Mouse (Mus musculus): Measurements from ENCODE around the gene Prss38.
"Not testable (repeated sequence)": the region's sequence is repeated elsewhere in the genome, so short reads cannot be mapped to it uniquely, and the experiment has no call there.

The Prss38 gene

DNA sequence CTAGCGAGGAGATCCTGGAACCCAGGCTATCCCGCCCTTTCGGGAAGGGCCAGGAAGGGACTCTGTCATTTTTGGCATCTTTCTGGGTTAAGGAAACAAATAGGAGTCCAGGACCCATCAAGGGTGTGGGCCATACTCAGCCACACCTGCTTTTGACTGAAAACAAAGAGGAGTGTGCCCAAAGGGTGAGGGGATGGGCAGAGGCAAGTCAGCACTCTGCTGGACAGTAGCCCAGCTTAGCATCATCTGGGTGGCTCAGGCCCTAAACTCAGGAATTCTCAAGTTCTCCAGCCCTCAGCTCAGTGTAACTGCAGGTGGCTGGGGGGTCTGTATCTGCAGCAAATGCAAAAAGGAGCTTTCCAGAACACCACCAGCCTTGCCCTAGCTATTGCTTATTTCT, 2.5 kb upstream of the Prss38 start:
- DNase-seq (ENCODE audit: low spot score in 2 of 2) = no peak

DNA sequence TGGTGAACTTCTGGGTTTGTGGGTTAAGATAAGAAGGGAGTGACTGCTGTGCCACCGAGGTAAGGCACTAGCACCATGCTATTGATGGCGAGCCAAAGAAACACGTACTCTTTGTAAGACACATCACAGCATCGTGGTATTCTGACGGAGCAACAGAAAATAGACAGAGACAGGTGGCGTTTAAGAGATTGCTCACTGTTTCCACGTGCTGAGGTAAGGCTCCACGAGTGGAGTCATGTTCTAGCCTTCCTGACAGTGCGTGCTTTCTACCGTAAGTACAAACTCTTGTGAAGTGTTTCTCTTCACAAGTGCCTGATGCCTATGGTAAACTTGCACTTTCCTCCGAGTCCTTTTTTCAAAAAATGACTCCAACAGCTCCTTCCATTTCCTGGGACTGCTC, 5.6 kb downstream of the Prss38 start:
- DNase-seq (ENCODE audit: low spot score in 2 of 2) = no peak

DNA sequence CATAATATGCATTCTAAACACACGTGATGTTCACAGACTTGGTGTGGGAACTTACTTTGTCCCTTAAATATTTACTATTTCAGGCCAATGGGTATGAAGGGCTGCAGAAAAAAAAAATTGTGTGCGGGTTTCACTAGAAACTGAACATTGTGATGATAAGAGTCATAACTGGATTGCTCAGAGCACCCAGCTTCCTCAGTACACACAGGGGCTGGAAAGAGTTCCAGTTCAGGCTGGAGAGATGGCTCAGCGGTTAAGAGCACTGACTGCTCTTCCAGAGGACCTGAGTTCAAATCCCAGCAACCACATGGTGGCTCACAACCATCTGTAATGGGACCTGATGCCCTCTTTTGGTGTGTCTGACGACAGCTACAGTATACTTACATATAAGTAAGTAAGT, 7.5 kb downstream of the Prss38 start:
- not testable (repeated sequence) for DNase-seq (ENCODE audit: low spot score in 2 of 2)

DNA sequence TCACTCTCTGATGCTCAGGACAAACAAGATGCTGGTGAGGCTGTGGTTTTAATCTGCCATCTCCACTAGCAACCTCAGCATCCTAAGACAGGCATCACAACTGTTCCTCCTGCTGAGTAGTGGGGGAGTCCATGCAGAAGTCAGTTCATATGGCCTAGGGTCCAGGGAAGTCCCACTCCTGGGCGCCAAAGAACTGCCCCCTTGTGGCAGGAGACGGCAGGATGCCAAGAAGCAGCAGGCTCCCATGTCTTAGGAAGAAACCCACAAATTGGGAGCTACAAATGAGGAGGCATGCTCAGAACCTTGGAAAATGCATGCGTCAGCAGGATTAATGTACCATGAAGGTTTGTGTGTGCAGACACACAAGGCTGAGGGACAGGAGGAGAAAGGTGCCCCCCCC, 8.8 kb downstream of the Prss38 start:
- no peak for DNase-seq (ENCODE audit: low spot score in 2 of 2)

DNA sequence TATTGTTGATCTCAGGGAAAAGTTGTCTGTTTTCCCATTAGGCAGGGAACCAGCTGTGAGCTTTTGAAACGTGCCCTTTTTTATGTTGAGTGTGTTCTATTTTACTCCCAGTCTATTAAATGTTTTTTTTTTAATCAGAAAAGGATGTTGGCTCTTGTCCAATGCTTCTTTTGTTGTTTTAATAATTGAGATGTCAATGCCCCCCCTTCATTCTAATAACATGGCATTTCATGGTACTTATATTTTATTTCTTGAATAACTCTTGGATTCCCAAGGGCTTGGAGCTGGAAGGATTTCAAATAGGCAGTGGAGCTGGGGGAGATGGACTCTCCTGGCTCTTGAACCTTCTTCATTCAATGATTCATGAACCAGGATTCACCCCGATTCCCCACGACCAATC, 9.4 kb downstream of the Prss38 start:
- DNase-seq (ENCODE audit: low spot score in 2 of 2) = no peak

DNA sequence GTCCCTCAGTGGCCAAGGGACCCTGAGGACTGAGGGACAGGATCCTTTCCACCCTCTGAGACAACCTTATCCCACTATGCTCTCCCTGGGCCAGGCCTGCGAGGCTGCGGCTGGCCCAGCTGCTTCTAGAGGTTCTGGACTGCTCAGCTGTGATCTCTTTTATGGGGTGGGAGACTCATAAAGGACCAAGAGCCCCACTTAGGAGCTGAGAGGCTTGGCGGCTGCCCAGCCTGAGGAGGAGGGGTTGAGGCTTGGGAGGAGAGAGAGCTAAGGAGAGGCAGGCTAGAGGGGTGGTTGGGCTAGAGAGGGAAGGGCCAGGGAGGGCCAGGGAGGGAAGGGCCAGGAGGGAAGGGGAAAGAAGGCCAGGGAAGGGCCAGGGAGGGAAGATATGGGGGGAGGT, 11.0 kb downstream of the Prss38 start:
- DNase-seq (ENCODE audit: low spot score in 2 of 2) = peak; percentile 62 to 73

DNA sequence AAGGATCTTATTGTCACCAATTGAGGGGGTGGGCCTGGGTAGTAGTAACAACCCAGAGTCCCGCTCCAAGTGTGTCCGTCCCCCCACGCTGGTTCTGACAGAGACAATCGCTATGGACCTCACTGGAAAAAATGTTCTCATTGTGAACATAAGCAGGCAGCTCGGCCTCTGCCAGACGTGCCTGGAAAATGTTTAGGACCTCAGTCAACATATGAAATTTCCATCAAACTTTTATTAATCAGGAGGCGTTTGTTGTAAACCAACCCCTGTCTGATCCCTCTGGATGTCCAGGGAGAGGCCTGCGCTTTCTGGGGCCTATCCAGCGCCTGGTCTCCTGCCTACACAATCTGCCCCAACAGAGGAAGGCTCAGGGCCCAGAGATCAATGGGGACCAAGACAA, 11.4 kb downstream of the Prss38 start:
- DNase-seq (ENCODE audit: low spot score in 2 of 2) = no peak

DNA sequence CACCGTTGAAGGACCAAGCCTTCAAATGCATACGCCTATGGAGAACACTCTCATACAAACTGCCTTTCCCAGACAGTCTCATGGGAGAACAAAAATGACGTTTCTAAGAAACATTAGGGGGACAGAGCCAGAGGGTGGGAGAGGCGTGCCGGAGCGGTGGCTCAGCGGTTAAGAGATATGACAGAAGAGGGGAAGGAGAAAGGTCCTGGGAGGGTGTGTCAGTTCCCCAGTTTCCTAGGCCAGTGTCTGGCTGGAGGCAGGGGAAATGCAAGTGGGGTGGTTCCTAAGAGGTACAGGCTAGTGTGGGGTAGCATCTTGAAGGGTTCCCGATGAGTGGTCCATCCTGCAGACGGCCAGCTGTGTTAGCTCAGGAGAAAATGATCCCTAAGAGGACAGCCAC, 14.2 kb downstream of the Prss38 start:
- DNase-seq (ENCODE audit: low spot score in 2 of 2) = no peak

DNA sequence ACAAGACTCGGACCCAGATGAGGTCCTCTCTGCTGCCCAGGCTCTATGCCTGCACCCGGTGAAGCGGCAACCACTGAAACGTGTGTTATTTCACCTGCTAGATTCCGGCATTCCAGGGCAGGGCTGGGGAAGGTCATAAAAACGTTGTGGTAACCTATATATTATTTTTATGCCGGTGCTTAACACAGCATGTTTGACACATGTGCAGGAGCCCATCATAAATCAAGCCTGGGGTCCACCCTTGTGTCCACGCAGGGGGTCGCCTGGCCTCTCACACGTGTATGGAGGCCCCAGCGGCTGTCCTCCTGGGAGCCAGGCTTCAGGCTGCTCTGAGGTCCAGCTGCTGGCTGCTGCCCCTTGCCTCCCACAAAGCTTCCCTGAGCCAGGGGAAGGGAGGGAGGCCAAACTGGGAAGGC, 18.6 kb downstream of the Prss38 start:
- DNase-seq (ENCODE audit: low spot score in 2 of 2) = peak in 1 of 2 experiments; percentile 58

DNA sequence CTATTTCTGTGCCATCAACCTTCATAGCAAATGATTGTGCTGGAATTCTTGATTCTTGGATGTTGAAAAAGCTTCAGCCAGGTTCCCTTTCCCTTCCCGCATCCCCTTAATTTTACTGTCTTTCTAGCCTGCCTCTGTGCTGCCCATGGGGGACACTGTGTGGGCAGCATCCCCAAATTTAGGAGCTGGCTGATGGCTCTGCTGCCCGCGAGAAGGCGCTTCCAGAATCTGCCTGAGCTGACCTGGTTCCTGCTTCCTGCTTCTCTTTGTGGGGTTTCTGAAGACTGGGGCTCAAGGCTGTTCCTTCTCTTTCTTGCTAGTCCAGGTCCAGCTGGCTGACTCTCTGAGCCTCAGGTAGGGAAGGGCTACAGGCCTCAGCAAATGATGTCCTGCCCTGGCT, 20.7 kb downstream of the Prss38 start:
- DNase-seq (ENCODE audit: low spot score in 2 of 2) = no peak

DNA sequence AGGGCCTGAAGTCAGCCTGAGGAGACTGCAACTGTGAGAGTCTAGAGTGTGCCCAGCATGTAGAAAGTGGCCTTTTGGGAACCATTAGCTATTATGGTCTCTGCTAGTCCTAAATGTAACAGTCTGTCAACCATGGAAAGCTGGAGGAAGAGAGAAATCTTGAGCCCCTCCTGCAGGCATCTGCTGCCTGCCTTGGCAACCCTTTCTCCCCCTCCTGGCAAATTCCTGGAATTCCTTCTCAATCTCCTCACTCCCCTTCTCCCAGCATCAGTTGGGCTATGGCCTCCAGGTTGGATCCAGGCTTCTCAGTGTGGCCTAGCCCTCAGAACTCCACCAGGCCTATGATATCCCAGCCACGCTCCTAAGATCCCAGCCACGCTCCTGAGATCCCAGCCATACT, 25.1 kb downstream of the Prss38 start:
- DNase-seq (ENCODE audit: low spot score in 2 of 2) = no peak

DNA sequence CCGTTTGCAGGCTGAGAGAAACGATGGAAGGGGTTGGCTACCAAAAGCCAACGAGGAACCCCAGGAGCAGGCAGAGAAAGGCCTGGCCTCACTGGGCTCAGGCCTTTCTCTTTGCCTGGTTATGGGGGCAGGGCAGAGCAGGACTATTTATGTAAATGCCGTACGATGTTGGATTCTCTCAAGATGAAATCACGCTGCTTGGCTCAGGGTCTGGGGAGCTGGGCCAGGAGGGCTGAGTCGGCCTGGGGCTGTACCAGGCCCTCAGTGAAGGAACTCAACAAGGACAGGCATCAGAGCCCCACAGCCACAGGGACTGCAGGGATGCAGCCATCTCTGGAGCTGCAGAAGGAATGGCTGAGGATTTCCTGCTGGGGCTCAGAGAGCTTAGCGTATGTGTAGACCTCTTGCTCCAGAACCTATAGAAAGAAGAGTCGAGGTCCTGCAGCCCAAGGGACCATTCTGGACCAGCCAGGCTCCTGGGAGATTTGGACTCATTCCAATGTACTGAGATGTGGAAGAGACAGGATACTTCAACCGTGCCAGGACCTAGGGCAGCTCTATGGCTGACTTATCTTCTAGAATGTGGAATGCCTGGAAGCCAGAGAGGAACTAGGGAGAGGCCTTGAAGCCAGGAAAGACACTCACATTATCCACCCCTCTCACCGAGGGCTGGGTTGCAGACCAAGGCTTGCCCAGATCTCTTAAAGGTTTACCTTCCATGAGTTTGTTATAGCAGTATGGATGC, 29.1 kb downstream of the Prss38 start:
- peak; percentile 77 to 82 for DNase-seq (ENCODE audit: low spot score in 2 of 2)

DNA sequence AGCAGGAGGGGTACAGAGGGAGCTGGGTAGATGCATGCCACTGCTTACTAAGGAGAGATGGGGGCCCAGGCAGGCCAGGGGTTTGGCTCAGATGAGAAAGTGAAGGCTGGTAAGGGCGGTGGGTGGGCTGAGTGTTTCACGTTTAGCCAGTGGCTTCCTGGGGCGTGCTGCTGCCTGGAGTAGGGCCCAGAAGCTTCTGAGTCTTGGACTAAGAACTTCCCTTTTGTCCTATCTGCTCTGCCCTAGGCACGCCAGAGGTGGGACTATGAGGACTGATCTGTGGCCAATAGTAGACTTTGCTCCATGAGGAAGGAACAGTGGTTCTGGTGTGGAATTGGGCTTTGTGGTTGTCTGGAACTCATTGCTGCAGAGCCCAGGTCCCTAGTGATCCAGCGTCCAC, 32.5 kb downstream of the Prss38 start:
- no peak for DNase-seq (ENCODE audit: low spot score in 2 of 2)

DNA sequence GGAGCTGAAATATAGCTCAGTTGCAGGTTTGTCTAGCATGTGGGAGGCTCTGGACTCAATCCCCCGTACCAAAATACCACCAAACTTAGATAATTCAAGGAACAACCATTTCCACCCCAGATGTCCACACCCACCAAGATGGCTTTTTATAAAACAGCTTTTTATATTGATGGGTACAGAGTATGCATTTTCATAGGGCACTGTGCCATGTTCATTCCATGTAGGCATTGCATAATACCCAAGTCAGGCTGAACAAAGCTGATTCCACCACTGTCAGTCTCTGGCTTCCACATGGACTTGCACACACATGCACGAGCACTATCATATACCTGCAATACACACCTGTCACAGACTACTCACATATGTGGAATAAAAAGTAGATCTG, 36.7 kb downstream of the Prss38 start:
- no peak for DNase-seq (ENCODE audit: low spot score in 2 of 2)

DNA sequence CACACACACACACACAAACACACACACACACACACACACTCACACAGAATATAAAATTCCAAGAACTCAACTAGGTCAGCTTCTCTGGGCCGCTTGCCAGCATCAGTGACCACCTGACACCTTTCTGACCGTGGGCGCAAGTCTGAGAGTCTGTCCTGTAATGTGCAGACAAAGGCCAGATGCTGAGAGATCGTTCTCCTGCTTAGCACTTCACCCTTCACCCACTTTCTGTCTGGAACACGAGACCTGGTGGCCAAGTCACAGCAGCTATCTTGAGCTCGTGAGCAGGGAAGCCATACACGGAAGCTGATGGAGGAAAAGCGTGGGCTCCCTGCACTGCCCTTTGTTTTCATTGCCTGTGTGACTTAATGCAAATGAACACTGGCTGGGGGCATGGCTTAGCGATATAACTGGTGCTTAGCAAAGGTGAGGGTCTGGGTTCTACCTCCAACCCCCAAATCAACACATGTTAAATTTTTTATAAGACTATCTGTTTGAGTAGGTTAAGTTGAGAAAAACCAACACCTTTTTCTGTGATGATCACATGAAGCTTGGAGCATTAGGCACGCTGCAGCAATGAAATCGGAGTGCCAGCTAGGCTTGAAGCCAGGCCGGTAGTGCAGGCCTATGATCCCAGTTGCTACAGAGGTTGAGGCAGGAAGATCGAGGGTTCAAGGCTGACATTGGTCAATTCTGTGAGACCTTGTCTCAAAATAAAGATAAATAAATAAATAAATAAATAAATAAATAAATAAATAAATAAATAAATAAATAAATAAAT, 37.3 kb downstream of the Prss38 start:
- DNase-seq (ENCODE audit: low spot score in 2 of 2) = no peak

DNA sequence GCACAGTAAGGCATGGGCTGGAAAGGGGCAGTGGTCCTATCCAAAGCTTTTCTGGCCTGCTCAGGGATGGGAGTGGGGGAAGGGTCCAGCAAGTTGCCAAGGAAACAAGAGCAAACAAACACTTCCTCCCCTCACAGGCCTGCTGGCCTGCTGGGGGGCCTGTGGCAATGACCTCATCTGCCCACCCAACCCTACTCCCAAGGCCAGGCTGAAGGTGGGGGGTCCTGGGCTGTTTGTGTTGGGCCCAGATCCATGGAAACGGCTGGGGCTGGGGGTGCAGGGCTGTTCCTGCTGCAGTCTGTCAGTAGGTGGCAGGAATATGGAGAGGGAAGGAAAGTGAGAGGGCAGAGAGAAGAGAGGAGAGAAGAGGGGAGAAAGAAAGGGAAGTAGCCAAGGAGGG, 39.1 kb downstream of the Prss38 start:
- DNase-seq (ENCODE audit: low spot score in 2 of 2) = peak in 1 of 2 experiments; percentile 43

DNA sequence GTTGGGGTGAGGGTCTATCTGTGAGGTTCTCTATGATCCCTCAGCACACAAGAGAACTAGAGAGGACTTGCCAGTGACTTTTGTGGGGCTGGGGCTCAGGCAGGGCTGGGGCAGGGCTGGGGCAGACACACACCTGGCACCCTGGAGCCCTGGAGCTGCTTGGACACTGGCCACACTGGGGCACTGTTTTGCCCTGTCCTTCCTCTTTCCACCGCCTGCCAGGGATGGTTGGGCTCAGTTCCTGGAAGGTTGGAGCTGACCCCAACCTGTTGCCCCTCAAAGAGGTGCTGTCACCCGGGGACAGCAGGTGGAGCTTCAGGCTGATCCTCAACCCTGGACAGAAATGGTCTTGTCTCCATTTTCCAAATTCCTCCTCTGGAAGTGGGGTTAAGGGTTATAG, 39.5 kb downstream of the Prss38 start:
- DNase-seq (ENCODE audit: low spot score in 2 of 2) = no peak

DNA sequence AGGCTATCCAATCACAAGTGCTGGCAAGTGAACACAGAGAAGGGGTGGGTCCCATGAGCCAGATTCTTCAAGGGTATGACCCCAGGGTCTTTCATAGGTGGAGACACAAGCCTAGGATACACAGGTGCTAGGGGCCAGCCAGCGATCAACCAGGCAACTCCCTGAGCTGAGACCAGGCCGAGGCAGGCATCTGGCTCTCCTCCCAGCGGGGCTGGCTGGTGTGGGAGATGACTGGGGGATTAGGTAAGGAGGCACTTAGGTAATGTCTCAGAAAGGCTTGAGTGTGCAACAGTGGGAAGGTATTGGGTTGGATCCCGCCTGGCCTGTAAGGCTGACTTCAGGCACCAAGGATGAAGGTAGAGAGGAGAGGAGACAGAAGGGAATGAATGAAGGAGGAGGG, 40.3 kb downstream of the Prss38 start:
- no peak for DNase-seq (ENCODE audit: low spot score in 2 of 2)

DNA sequence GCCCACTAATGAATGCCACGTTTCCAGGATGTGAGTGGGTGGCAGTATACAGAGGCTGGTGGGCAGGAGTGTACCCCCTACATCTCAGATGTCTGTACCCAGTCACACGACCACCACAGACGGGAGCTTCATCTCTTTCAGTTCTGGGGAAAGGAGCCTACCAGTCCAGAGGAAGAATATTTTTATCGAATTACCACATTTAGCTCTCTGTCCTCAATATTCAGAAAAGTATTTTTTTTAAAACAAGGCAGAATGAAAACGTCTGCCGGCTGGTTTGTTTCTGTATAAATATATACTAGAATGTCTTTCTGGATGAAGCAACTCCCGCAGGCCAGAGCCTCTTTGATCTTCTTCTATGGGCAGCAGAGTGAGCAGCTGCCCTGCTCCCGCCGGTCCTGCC, 42.5 kb downstream of the Prss38 start:
- DNase-seq (ENCODE audit: low spot score in 2 of 2) = no peak

DNA sequence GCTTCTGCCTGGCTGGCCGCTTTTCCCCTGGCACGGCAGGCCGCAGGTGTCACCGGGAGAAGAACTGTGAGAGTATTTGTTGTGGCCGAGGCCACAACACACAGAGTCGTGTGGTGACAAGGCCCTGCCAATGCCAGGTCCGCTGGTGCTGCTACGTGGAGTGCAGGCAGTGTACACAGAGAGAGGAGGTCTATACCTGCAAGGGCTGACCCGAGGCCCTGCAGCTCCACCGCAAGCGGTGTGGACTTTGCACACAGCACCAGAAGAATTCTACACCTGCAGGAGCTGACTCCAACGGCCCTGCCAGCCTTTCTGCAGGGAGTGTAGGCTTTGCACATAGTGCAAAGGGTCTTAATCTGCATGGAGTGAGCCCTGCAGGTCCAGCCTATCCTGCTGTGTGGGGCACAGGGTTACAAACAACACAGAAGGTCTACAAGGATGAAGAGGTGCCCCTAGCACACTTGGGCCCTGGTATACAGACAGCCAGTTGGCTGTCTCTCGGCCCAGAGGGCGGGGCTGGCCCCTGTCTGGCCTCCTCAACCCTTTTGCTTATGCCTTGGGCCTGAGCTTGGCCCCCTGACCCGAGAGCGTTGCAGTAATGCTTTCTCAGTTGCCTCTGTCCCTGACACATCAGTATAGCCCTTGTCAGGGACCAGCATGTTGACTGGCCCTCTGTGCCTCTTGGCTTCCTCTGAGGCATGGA, 44.1 kb downstream of the Prss38 start:
- DNase-seq (ENCODE audit: low spot score in 2 of 2) = no peak

DNA sequence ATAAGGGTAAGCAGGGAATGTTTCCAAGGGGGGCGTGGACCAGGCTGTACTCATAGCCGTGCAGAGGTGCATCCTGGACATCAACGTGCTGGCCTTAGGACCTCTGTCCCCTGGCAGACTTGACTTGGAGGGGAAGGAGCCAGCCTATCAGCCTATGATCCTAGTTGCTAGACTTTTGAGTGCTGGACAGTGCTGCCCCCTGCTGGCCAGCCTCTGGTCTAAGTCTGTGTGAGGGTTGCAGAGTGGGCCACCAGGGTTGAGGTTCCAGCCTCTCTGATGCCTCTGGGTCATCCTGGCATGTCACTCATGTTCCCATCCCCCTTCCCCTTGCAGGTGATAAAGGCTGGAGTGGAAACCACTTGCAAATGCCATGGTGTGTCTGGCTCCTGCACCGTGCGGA, 44.9 kb downstream of the Prss38 start:
- peak in 1 of 2 experiments; percentile 82 for DNase-seq (ENCODE audit: low spot score in 2 of 2)

DNA sequence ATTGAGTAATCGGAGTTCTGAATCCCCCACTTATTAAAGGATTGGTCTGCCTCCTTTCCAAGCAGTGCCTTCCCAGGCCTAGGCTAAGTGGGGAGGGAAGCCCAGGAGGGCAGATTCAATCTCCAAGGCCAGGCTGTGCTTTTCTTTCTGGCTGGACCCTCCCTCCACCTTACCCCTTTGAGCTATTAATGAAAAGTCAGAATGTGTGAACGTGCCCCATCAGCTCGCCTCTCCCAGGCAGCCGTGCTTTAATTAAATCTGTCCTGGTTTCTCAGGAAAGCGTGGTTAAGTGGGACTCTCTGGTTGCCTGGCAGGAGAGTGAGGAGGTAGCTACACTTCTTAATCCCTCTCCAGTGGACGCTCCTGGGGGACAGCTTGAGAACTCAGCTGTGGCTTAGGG, 45.8 kb downstream of the Prss38 start:
- no peak for DNase-seq (ENCODE audit: low spot score in 2 of 2)

DNA sequence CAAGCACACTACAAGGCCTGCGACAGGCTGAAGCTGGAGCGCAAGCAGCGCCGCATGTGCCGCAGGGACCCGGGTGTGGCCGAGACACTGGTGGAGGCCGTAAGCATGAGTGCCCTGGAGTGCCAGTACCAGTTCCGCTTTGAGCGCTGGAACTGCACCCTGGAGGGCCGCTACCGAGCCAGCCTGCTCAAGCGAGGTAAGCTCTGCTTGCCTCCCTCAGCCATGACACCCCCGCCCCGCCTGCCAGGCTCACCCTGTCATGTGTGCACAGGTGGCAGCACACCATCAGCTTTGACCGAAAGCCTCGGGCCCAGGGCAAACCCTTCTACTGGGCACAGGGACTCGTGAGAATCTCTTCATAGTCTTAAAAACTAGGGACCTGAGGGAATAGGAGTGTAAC, 47.8 kb downstream of the Prss38 start:
- no peak for DNase-seq (ENCODE audit: low spot score in 2 of 2)

All from urinary bladder, postnatal 4 days (tissue).